Mouse (Mus musculus): ENCODE data around the gene Sirpa. TPM values are rescaled to one million over a fixed set of nuclear protein-coding genes. Genes with fewer than 3 reads are reported as not detected.

Sirpa gene
- polyA plus RNA-seq, 1 experiment from 2014 or later = 17.4 TPM

- H3K9me3 ChIP-seq = no peaks in the 10 kb centered on the region
- WGBS = 36% methylated on average over 13 of the region's 13 CpGs
- H3K4me3 ChIP-seq = no peak overlapping the region
- no peak overlapping the region for H3K27ac ChIP-seq (replicated peaks)
- H3K27me3 ChIP-seq (replicated peaks; ENCODE audit: low read depth, poor library complexity, severe bottlenecking) = no peaks in the 10 kb centered on the region; the same call in 1 of the 2 replicates
- no peaks in the 10 kb centered on the region for H3K36me3 ChIP-seq (replicated peaks)
- peaks cover 12% of the 10 kb centered on the region for H3K4me1 ChIP-seq
- DNase-seq (ENCODE audit: low spot score) = peak; percentile 86
These were observed 82.5 kb downstream of the Sirpa start for GRCm38 (mm10) chr2:129674935-129675634.

GRCm38 (mm10) chr2:129677664-129678063 is 85.0 kb downstream of the Sirpa start:
- H3K27ac ChIP-seq (replicated peaks) = no peak overlapping the region
- H3K9me3 ChIP-seq = no peaks in the 10 kb centered on the region
- 47% methylated on average over 2 of the region's 2 CpGs for WGBS
- H3K27me3 ChIP-seq (replicated peaks; ENCODE audit: low read depth, poor library complexity, severe bottlenecking) = no peaks in the 10 kb centered on the region; the same call in 1 of the 2 replicates
- no peak overlapping the region for H3K4me3 ChIP-seq
- peak; percentile 10 for DNase-seq (ENCODE audit: low spot score)
- H3K4me1 ChIP-seq = peaks cover 12% of the 10 kb centered on the region
- no peaks in the 10 kb centered on the region for H3K36me3 ChIP-seq (replicated peaks)

- WGBS = 81% methylated on average over 5 of the region's 5 CpGs
- Histone ChIP-seq H3K4me1 (peaks cover 12% of the 10 kb centered on the region), H3K27ac (replicated peaks) (no peak overlapping the region), H3K36me3 (replicated peaks) (no peaks in the 10 kb centered on the region), H3K27me3 (replicated peaks; ENCODE audit: low read depth, poor library complexity, severe bottlenecking) (no peaks in the 10 kb centered on the region; the same call in 1 of the 2 replicates), H3K9me3 (no peaks in the 10 kb centered on the region), H3K4me3 (no peak overlapping the region)
- no peak for DNase-seq (ENCODE audit: low spot score)
These were observed 86.4 kb downstream of the Sirpa start for GRCm38 (mm10) chr2:129679066-129679465.

GRCm38 (mm10) chr2:129680236-129680635 is 87.6 kb downstream of the Sirpa start:
- Histone ChIP-seq H3K4me1 (peaks cover 12% of the 10 kb centered on the region), H3K4me3 (no peak overlapping the region), H3K27ac (replicated peaks) (no peak overlapping the region), H3K36me3 (replicated peaks) (no peaks in the 10 kb centered on the region), H3K27me3 (replicated peaks; ENCODE audit: low read depth, poor library complexity, severe bottlenecking) (no peaks in the 10 kb centered on the region; the same call in 1 of the 2 replicates), H3K9me3 (no peaks in the 10 kb centered on the region)
- 85% methylated on average over 3 of the region's 3 CpGs for WGBS
- DNase-seq (ENCODE audit: low spot score) = no peak

Other genes with a start within 250 kb of the Sirpa start
- gene Il1b, start 221.7 kb upstream of the Sirpa start, polyA plus RNA-seq (2016; fragmentation: Nextera tagmentation; extraction: Ambion mirVana) = not detected in 2 replicates
- gene F830045P16Rik, start 56.2 kb upstream of the Sirpa start, polyA plus RNA-seq (2016; fragmentation: Nextera tagmentation; extraction: Ambion mirVana) = not detected in 2 replicates
- gene Pdyn, start 107.0 kb downstream of the Sirpa start, polyA plus RNA-seq (2016; fragmentation: Nextera tagmentation; extraction: Ambion mirVana) = 0.11 and 0.18 TPM in 2 replicates
- gene Stk35, start 207.7 kb downstream of the Sirpa start, polyA plus RNA-seq (2016; fragmentation: Nextera tagmentation; extraction: Ambion mirVana) = 11.7 and 12.5 TPM in 2 replicates